ENCODE assay signal across 1 mouse cellular context in the genomic region with DNA sequence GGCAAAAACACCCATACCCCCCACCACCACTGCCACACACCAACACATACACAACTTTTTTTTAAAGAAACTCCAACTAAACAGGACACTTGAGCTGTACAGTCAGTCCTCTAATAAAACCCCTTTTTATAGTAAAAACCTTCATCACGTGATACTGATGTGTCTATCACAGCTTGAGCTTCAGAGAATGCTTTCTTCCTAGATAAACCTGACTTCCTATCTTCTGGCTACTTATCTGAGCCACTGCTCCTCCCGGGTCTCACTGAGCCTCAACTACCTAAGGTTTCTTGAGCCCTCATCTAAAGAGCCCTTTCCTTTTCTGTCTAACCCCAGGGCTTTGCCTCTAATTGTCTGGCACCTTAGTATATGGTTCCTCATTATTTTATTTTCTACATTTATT.
TF ChIP-seq lines count a peak whose summit lies in the region.

No protein-coding gene starts in this region.

TF ChIP-seq in MEL, 35 proteins besides CTCF, POLR2A, EP300 and RAD21 (continued from another document):
- no peak for TF ChIP-seq GABPA (IDR thresholded peaks at IDR 0.05; ENCODE audit: low read depth, low read length)
- TF ChIP-seq E2F4 (IDR thresholded peaks at IDR 0.05; ENCODE audit: borderline replicate concordance, low read depth, low read length): no peak
- TF ChIP-seq SMC3 (IDR thresholded peaks at IDR 0.05; ENCODE audit: low read depth, low read length): no peak
- no peak for TF ChIP-seq UBTF (IDR thresholded peaks at IDR 0.05; ENCODE audit: borderline replicate concordance, insufficient read depth, low read depth, low read length)
- TF ChIP-seq MAX (IDR thresholded peaks at IDR 0.05; ENCODE audit: low read length): peak; percentile 55
